Mouse (Mus musculus) ES-E14 (cell line): Measurements from ENCODE around the gene Supt5.

ENCODE experiments used
- CHD2 ChIP-seq: IDR thresholded peaks from 2 replicates; pipeline ENCODE4 v1.6.1; 2014; ENCODE audit warnings: mild to moderate bottlenecking, low read depth, low read length, inconsistent platforms
- HCFC1 ChIP-seq: IDR thresholded peaks from 2 replicates; pipeline ENCODE4 v1.6.1; 2012; ENCODE audit warnings: low read length, inconsistent platforms, borderline replicate concordance; ENCODE audit not compliant: insufficient read depth
- MAFK ChIP-seq: IDR thresholded peaks from 2 replicates; pipeline ENCODE4 v1.6.1; 2014; ENCODE audit warnings: mild to moderate bottlenecking, low read depth, low read length, inconsistent platforms; ENCODE audit not compliant: insufficient read depth
- ZNF384 ChIP-seq: IDR thresholded peaks from 2 replicates; pipeline ENCODE4 v1.6.1; 2012; ENCODE audit warnings: low read depth, low read length, inconsistent platforms

- TF ChIP-seq HCFC1 (no peak), ZNF384 (no peak), MAFK (no peak), CHD2 (no peak)
Observed at GRCm38 (mm10) chr7:28339213-28339917, 819 bp upstream of the Supt5 start.
